Mouse (Mus musculus): ENCODE data around the gene Clcnka. TPM values are rescaled to one million over a fixed set of nuclear protein-coding genes. Genes with fewer than 3 reads are reported as not detected.

The Clcnka gene
- polyA plus RNA-seq, 1 experiment, result 0.35 TPM

DNA sequence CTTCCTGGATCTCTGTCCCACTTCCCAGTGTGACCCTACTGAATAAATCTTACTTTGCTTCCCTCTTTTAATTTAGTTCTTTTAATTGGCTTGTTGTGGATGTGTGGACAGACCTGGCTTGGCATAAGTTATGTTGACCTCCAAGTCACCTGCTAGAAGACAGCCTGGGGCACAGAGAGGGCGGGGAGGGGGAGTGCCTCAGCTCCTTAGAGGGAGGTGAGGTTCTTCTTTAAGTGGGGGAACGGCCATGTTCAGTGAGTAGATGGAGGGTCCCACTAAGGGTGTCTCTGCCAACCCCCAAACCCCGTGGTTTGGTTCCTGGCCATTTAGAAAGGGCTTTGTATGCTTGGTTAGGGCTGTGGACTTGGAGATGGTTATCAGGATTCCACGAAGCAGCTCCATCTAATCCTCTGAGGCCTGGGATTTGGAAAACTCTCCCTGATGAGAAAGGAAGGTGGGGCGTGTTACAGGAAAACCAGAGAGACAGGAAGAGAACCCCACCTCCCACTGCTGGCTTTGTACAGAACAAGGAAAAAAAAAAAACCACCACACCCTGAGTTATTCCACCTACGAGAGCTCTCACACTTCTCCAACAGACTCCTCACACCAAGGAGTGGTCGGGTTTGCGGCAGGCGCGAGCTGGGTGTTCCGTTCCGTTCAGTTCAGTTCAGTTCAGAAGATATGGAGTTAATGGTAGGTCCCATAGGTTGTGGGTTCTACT is 40.7 kb upstream of the Clcnka start:
- H3K36me3 ChIP-seq (ENCODE audit: control insufficient read depth, insufficient read depth, low read length), result no peaks in the 10 kb centered on the region
- WGBS, result 70% methylated on average over 12 of the region's 12 CpGs
- no peak for TF ChIP-seq POLR2A (IDR thresholded peaks at IDR 0.05; ENCODE audit: control insufficient read depth, extremely low read depth, insufficient read depth, low read length, poor library complexity)
- no peak for TF ChIP-seq CTCF (IDR thresholded peaks at IDR 0.05; ENCODE audit: borderline replicate concordance, control insufficient read depth, extremely low read depth, insufficient read depth, low read length, poor library complexity)
- no peaks in the 10 kb centered on the region for H3K27me3 ChIP-seq (ENCODE audit: control insufficient read depth, insufficient read depth, low read length)
- no peak for DNase-seq
- no peak overlapping the region for H3K4me3 ChIP-seq (ENCODE audit: control insufficient read depth, insufficient read depth, low read length)
- no peak overlapping the region for H3K27ac ChIP-seq (ENCODE audit: control insufficient read depth, insufficient read depth, low read length)
- H3K4me1 ChIP-seq (replicated peaks; ENCODE audit: control insufficient read depth, insufficient read depth, low read length), result peaks cover 3% of the 10 kb centered on the region

DNA sequence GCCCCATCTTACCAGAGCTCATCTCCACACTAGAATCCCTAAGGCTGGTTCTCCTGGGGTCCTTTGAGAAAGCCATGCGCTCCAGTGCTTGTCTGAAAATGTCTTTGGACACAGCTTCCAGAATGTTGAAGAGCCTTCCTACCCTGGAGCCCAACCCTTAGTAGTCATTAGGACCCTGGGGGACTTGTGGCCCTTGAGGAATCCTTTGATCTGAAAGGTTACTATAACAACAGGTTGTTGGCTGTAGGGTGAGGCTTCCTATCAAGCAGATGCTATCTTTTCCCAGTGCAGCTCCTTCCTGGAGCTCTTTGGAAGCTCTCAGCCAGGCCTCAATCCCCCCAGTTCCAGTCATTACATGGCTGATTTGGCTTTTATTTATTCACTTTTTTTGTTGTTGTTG is 37.5 kb upstream of the Clcnka start, which contains the start of gene Srarp:
Gene Srarp, minus strand, starts transcription at position 132 of the 400 bp plus-strand sequence.
- Histone ChIP-seq H3K36me3 (ENCODE audit: control insufficient read depth, insufficient read depth, low read length) (no peaks in the 10 kb centered on the region), H3K27ac (ENCODE audit: control insufficient read depth, insufficient read depth, low read length) (no peak within 1 kb of the TSS), H3K4me3 (ENCODE audit: control insufficient read depth, insufficient read depth, low read length) (no peak within 1 kb of the TSS), H3K27me3 (ENCODE audit: control insufficient read depth, insufficient read depth, low read length) (no peaks in the 10 kb centered on the region), H3K4me1 (replicated peaks; ENCODE audit: control insufficient read depth, insufficient read depth, low read length) (0 out of 2 replicates have a peak, but pooled peaks cover 3% of the 10 kb centered on the region)
- TF ChIP-seq CTCF (IDR thresholded peaks at IDR 0.05; ENCODE audit: borderline replicate concordance, control insufficient read depth, extremely low read depth, insufficient read depth, low read length, poor library complexity), result no peak
- TF ChIP-seq POLR2A (IDR thresholded peaks at IDR 0.05; ENCODE audit: control insufficient read depth, extremely low read depth, insufficient read depth, low read length, poor library complexity), result no peak
- no peak for DNase-seq
- 100% methylated on average over 1 of the region's 1 CpGs for WGBS

DNA sequence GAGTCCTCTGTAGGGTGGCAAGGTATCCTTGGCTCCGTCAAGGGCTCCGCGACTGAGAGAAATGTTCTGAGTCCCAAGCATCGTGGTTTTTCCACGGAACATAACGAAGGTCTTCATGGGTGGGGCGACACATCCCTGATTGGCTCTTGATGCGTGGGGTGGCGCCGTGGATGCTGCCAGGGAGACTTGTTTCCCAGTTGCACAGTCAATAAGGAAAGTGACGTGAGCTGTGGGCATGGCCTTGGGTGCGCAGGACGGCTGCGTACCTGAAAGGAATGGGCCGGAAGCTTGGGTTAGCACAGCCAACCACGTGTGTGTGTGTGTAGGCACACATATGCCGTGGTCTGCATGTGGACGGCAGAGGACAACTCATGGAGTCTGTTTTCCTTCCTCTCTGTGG is 34.7 kb upstream of the Clcnka start:
- no peaks in the 10 kb centered on the region for H3K27me3 ChIP-seq (ENCODE audit: control insufficient read depth, insufficient read depth, low read length)
- H3K4me1 ChIP-seq (replicated peaks; ENCODE audit: control insufficient read depth, insufficient read depth, low read length), result 0 out of 2 replicates have a peak, but pooled peaks cover 3% of the 10 kb centered on the region
- H3K27ac ChIP-seq (ENCODE audit: control insufficient read depth, insufficient read depth, low read length), result no peak overlapping the region
- no peaks in the 10 kb centered on the region for H3K36me3 ChIP-seq (ENCODE audit: control insufficient read depth, insufficient read depth, low read length)
- TF ChIP-seq CTCF (IDR thresholded peaks at IDR 0.05; ENCODE audit: borderline replicate concordance, control insufficient read depth, extremely low read depth, insufficient read depth, low read length, poor library complexity) (no peak), POLR2A (IDR thresholded peaks at IDR 0.05; ENCODE audit: control insufficient read depth, extremely low read depth, insufficient read depth, low read length, poor library complexity) (no peak)
- H3K4me3 ChIP-seq (ENCODE audit: control insufficient read depth, insufficient read depth, low read length), result no peak overlapping the region
- DNase-seq, result no peak
- 93% methylated on average over 18 of the region's 18 CpGs for WGBS

DNA sequence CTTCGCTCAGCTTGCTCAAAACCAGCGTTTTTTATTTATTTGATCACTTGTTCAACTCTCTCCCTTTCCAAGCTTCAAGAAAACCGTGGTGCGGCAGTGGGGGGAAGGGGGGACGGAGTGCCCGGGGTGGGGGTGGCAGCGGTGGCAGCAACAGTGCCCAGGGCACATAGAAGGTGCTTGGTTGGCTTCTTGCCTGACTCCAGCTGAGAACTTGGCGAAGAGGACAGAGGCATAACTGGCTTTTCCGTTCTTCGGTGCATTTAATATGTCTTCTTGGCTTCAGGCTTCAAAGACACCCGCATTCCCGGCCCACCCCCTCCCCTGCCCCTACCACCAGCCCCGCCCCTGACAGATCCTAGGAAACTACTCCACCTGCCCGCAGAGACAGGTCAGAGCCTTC is 34.1 kb upstream of the Clcnka start:
- DNase-seq, result no peak
- no peaks in the 10 kb centered on the region for H3K36me3 ChIP-seq (ENCODE audit: control insufficient read depth, insufficient read depth, low read length)
- TF ChIP-seq POLR2A (IDR thresholded peaks at IDR 0.05; ENCODE audit: control insufficient read depth, extremely low read depth, insufficient read depth, low read length, poor library complexity), result no peak
- no peak for TF ChIP-seq CTCF (IDR thresholded peaks at IDR 0.05; ENCODE audit: borderline replicate concordance, control insufficient read depth, extremely low read depth, insufficient read depth, low read length, poor library complexity)
- no peak overlapping the region for H3K27ac ChIP-seq (ENCODE audit: control insufficient read depth, insufficient read depth, low read length)
- no peak overlapping the region for H3K4me3 ChIP-seq (ENCODE audit: control insufficient read depth, insufficient read depth, low read length)
- no peaks in the 10 kb centered on the region for H3K27me3 ChIP-seq (ENCODE audit: control insufficient read depth, insufficient read depth, low read length)
- 87% methylated on average over 14 of the region's 14 CpGs for WGBS
- 0 out of 2 replicates have a peak, but pooled peaks cover 3% of the 10 kb centered on the region for H3K4me1 ChIP-seq (replicated peaks; ENCODE audit: control insufficient read depth, insufficient read depth, low read length)

DNA sequence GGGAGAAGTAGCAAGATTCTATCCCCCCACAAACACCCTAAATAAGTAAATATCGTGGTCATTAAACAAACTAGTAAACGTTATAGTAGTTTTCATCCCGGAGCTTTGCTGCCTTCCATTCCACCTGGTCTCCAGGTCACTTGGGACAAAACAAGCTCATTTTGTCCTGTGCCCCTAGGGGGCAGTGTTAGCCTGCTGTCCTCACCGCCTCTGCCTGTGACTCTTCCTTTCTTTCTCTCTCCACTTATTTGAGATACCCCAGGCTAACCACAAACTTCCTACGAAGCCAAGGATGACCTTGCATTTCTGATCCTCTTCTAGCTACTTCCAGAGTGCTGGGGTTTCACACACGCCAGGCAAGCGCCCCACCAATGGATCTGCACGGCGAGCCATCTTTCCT is 32.5 kb upstream of the Clcnka start:
- DNase-seq, result peak; percentile 78
- H3K27ac ChIP-seq (ENCODE audit: control insufficient read depth, insufficient read depth, low read length), result no peak overlapping the region
- 16% methylated on average over 9 of the region's 9 CpGs for WGBS
- H3K4me1 ChIP-seq (replicated peaks; ENCODE audit: control insufficient read depth, insufficient read depth, low read length), result 0 out of 2 replicates have a peak, but pooled peaks cover 6% of the 10 kb centered on the region
- H3K27me3 ChIP-seq (ENCODE audit: control insufficient read depth, insufficient read depth, low read length), result no peaks in the 10 kb centered on the region
- no peaks in the 10 kb centered on the region for H3K36me3 ChIP-seq (ENCODE audit: control insufficient read depth, insufficient read depth, low read length)
- TF ChIP-seq POLR2A (IDR thresholded peaks at IDR 0.05; ENCODE audit: control insufficient read depth, extremely low read depth, insufficient read depth, low read length, poor library complexity), result no peak
- peak; percentile 52; the same call in 1 of the 2 replicates for TF ChIP-seq CTCF (IDR thresholded peaks at IDR 0.05; ENCODE audit: borderline replicate concordance, control insufficient read depth, extremely low read depth, insufficient read depth, low read length, poor library complexity)
- no peak overlapping the region for H3K4me3 ChIP-seq (ENCODE audit: control insufficient read depth, insufficient read depth, low read length)

DNA sequence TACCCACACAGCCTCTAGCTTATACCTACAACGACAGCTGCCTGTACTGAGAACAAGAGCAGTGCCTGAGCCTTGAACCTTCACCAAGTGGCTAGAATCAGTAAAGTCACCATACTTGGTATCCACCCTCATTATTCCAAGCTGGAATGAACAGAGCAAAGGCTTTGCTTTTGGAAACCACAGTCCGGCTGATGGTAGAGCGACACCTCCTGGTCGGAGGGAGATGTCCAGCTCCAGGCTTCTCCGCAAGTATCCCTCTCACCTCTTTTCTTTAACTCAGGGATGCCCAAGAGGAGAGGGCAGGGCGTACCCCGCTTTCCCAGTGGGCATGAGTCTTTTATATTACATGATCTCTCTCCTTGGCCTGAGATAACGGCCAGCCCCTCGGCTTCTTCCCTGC is 31.3 kb upstream of the Clcnka start:
- no peak for TF ChIP-seq POLR2A (IDR thresholded peaks at IDR 0.05; ENCODE audit: control insufficient read depth, extremely low read depth, insufficient read depth, low read length, poor library complexity)
- Histone ChIP-seq H3K36me3 (ENCODE audit: control insufficient read depth, insufficient read depth, low read length) (no peaks in the 10 kb centered on the region), H3K27ac (ENCODE audit: control insufficient read depth, insufficient read depth, low read length) (no peak overlapping the region), H3K4me3 (ENCODE audit: control insufficient read depth, insufficient read depth, low read length) (no peak overlapping the region), H3K27me3 (ENCODE audit: control insufficient read depth, insufficient read depth, low read length) (no peaks in the 10 kb centered on the region), H3K4me1 (replicated peaks; ENCODE audit: control insufficient read depth, insufficient read depth, low read length) (peaks cover 14% of the 10 kb centered on the region)
- no peak for DNase-seq
- 71% methylated on average over 9 of the region's 9 CpGs for WGBS
